ENCODE assay signal across 8 mouse cellular contexts in the genomic region with DNA sequence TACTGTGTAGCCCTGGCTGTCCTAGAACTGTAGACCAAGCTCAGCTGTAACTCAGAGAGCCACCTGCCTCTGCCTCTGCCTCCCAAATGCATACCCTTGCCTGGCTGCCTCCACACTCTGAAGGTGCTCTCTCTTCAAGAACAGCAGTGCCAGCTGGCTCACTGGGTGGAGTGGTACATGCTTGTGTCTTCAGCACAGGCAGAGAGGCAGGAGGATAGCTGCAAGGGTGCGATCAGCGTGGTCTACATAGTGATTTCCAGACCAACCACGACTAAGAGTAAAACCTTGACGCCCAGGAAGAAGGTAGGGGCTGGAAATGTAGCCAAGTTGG. TPM values are rescaled to one million over a fixed set of nuclear protein-coding genes. Genes with fewer than 3 reads are reported as not detected.
DNase-seq lines count a peak whose midpoint lies in the region; ATAC-seq and TF ChIP-seq lines count a peak whose summit lies in the region.

No protein-coding gene starts in this region.

- ATAC-seq in frontal cortex, adult (ENCODE audit: low TSS enrichment): 0 out of 2 replicates have a peak, but pooled peaks have one; percentile 17
- ATAC-seq in lung, embryonic 15.5 days (ENCODE audit: borderline replicate concordance, extremely low read depth, low FRiP score, low TSS enrichment): no peak
- no peak for ATAC-seq in embryonic facial prominence, embryonic 15.5 days (ENCODE audit: insufficient number of reproducible peaks, low FRiP score, low TSS enrichment, low read depth)

- peak overlapping the region; percentile 95 for H3K27ac ChIP-seq in lung, embryonic 15.5 days
- H3K27ac ChIP-seq in embryonic facial prominence, embryonic 15.5 days (replicated peaks): peak overlapping the region; percentile 81; the same call in 1 of the 2 replicates

- H3K4me3 ChIP-seq in lung, embryonic 15.5 days: no peak overlapping the region
- H3K4me3 ChIP-seq in embryonic facial prominence, embryonic 15.5 days (replicated peaks): no peak overlapping the region
- H3K4me3 ChIP-seq in myocyte: peak overlapping the region; percentile 16

- no peak overlapping the region for H3K9ac ChIP-seq in lung, embryonic 15.5 days
- no peak overlapping the region for H3K9ac ChIP-seq in embryonic facial prominence, embryonic 15.5 days

- peaks cover 31% of the 10 kb centered on the region for H3K79me2 ChIP-seq in myocyte (ENCODE audit: control insufficient read depth, insufficient read depth)

- peak; percentile 3 for TF ChIP-seq POLR2A in myocyte (IDR thresholded peaks at IDR 0.05; ENCODE audit: insufficient read length, low read depth)

- no peak for DNase-seq in frontal cortex, postnatal 14 days (ENCODE audit: low spot score in 2 of 2)
- no peak for DNase-seq in lung, adult 18-20 months
- DNase-seq in left cerebral cortex, postnatal 25 days (ENCODE audit: low spot score in 2 of 2): no peak
- DNase-seq in embryo, embryonic 10.5 days (ENCODE audit: low spot score): no peak

- H3K36me3 ChIP-seq in lung, embryonic 15.5 days: peaks cover 49% of the 10 kb centered on the region
- peaks cover 54% of the 10 kb centered on the region for H3K36me3 ChIP-seq in embryonic facial prominence, embryonic 15.5 days
- H3K36me3 ChIP-seq in myocyte (ENCODE audit: control insufficient read depth, insufficient read depth): peaks cover 14% of the 10 kb centered on the region

- intact Hi-C loops in left cerebral cortex, postnatal 25 days (cut with DNase I): loop anchor here (5.0 kb wide), 1 partner anchor 239 kb away; no protein-coding TSS in a partner anchor

- H3ac ChIP-seq in myocyte (ENCODE audit: control insufficient read depth, insufficient read length): no peak overlapping the region

- H3K4me2 ChIP-seq in lung, embryonic 15.5 days: 0 out of 2 replicates have a peak overlapping the region, but pooled peaks have one; percentile 24
- H3K4me2 ChIP-seq in embryonic facial prominence, embryonic 15.5 days (replicated peaks): no peak overlapping the region
- H3K4me2 ChIP-seq in myocyte (ENCODE audit: low read depth): peak overlapping the region; percentile 94

- WGBS in lung, embryonic 15.5 days: 85% methylated on average over 4 of the region's 4 CpGs
- WGBS in embryonic facial prominence, embryonic 15.5 days: 82% methylated on average over 4 of the region's 4 CpGs

- no peaks in the 10 kb centered on the region for H3K9me3 ChIP-seq in lung, embryonic 15.5 days
- no peaks in the 10 kb centered on the region for H3K9me3 ChIP-seq in embryonic facial prominence, embryonic 15.5 days (replicated peaks)

- peaks cover 57% of the 10 kb centered on the region for H3K4me1 ChIP-seq in lung, embryonic 15.5 days
- peaks cover 70% of the 10 kb centered on the region for H3K4me1 ChIP-seq in embryonic facial prominence, embryonic 15.5 days

- H3K27me3 ChIP-seq in lung, embryonic 15.5 days: no peaks in the 10 kb centered on the region
- no peaks in the 10 kb centered on the region for H3K27me3 ChIP-seq in embryonic facial prominence, embryonic 15.5 days
- no peaks in the 10 kb centered on the region for H3K27me3 ChIP-seq in myocyte (ENCODE audit: control insufficient read depth, insufficient read depth, insufficient read length)

TF ChIP-seq in myocyte, 11 proteins besides CTCF, POLR2A, EP300 and RAD21:
- no peak for TF ChIP-seq MAX (IDR thresholded peaks at IDR 0.05; ENCODE audit: low read depth)
- TF ChIP-seq SRF (IDR thresholded peaks at IDR 0.05; ENCODE audit: control insufficient read depth, insufficient read length, low read depth): no peak
- TF ChIP-seq TCF12 (IDR thresholded peaks at IDR 0.05; ENCODE audit: insufficient read depth, poor library complexity, severe bottlenecking): no peak
- no peak for TF ChIP-seq MYOG (IDR thresholded peaks at IDR 0.05; ENCODE audit: control insufficient read depth in 1 of 3, insufficient read depth in 1 of 3, insufficient read length in 2 of 3, low read depth in 2 of 3)
- TF ChIP-seq REST (IDR thresholded peaks at IDR 0.05; ENCODE audit: insufficient read depth, insufficient read length): no peak
- TF ChIP-seq POLR2AphosphoS2 (IDR thresholded peaks at IDR 0.05; ENCODE audit: insufficient read length, low read depth): no peak
- no peak for TF ChIP-seq E2F4 (IDR thresholded peaks at IDR 0.05; ENCODE audit: insufficient read depth)
- TF ChIP-seq TCF3 (IDR thresholded peaks at IDR 0.05; ENCODE audit: insufficient read length, low read depth): no peak
- TF ChIP-seq USF1 (IDR thresholded peaks at IDR 0.05; ENCODE audit: low read depth): no peak
- no peak for TF ChIP-seq CEBPB (IDR thresholded peaks at IDR 0.05; ENCODE audit: insufficient read depth, poor library complexity, severe bottlenecking)
- TF ChIP-seq MYOD1 (IDR thresholded peaks at IDR 0.05; ENCODE audit: control insufficient read depth in 1 of 3, insufficient read length in 2 of 3, low read depth in 2 of 3): no peak

RNA-seq across cellular contexts. Expression of a gene that starts 47.0 kb away (rescaled TPM):
- polyA plus RNA-seq in lung, embryonic 15.5 days (2015; fragmentation: Nextera tagmentation; extraction: Ambion mirVana): 8.5 and 10.5 TPM in 2 replicates
- polyA plus RNA-seq in embryonic facial prominence, embryonic 15.5 days (2015; fragmentation: Nextera tagmentation; extraction: Ambion mirVana): 13.2 and 13.9 TPM in 2 replicates
- 58.2 TPM for polyA plus RNA-seq in myocyte (2012; fragmentation: generic; extraction: Trizol)
- total RNA-seq in left cerebral cortex, postnatal 25 days (2021): 10 to 100 TPM; 88.2 to 97.6 TPM
